Mouse (Mus musculus) frontal cortex, adult (tissue): Measurements from ENCODE around the gene Aars2.

Experiments used
- ATAC-seq: cut with Nextera tagmentation; 2 replicates; pipeline ENCODE4 v1.9.2; 2017; ENCODE audit warnings: mild to moderate bottlenecking, moderate library complexity, mixed read lengths; ENCODE audit not compliant: low TSS enrichment

Gene Aars2

DNA sequence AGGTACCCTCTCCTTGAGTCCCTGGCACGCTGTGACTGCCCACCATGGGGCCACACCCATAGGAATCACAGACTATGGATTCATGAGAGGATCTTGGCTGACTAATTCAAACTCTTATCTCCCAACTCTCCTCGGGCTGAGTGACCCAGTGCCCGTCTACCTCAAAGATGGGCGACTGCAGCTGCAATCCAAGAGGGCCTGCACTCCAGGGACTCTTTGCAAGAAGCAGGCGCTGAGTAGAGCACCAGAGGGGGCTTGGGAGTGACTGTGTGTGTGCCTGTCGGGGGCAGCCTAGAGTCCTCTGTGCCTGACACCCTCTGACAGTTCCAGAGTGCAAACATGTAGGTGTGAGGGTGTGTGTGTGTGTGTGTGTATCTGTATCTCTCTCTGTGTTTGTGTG lies 35.5 kb downstream of the Aars2 start:
- no peak for ATAC-seq

GRCm38 (mm10) chr17:45542705-45543104 lies 36.1 kb downstream of the Aars2 start:
- ATAC-seq, result no peak

DNA sequence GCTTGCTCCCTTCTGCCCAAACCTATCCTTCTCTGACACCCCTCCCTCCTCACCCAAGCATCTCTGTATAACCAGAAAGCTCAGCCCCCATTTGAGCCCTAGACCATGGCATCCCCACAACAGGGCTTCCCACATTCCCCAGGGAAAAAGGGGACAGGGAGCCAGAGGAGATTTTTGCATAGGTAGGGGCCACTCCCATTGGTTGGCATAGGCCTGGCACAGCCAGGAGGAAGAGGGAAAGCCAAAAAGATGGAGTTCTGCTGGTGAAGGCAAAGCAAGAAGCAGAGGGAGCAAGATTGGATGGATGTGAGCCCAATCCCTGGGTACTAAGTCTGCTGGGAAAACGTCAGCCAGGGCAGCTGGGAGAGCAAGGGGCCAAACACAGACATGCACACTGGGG lies 36.5 kb downstream of the Aars2 start:
- ATAC-seq, result no peak

DNA sequence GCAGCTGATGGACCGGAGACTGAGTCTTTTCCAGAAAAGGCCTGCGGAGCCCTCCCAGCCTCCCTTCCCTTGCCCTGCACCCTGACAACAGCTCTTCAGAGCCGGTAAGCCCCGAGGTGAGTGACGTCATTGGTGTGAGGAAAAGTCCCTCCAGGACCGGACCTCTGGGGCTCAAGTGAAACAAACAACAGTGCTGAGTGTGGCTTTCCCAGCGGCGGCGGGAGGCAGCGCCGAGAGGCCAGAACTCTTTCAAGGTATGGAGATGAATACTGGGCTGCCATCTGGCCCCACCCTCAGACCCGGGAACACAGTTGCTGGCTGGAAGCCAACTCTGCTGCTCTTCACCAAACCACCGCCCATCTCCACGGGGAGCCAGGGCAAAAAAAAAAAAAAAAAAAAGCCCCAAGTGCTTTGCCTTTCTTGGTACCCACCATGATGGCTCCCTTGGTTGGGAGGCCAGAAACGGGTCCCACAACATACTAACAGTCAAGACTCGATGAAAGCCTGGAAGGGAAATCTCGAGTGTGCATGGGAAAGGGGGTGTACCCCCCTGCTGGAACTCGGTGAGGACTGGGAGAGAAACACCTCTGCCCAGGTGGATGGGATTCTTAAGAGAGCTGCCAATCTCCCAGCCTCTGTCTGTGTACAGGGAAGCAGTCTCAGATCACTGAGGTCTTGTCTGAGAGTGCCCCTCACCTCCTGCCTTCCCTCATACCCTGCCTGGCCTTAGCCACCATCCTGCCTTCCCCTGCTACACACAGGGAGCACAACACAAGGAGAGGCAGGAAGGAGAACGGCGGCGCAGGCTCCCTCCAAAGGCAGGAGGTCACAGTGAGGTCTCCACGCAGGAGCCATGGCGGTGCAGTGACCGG lies 37.6 kb downstream of the Aars2 start:
- ATAC-seq, result no peak

DNA sequence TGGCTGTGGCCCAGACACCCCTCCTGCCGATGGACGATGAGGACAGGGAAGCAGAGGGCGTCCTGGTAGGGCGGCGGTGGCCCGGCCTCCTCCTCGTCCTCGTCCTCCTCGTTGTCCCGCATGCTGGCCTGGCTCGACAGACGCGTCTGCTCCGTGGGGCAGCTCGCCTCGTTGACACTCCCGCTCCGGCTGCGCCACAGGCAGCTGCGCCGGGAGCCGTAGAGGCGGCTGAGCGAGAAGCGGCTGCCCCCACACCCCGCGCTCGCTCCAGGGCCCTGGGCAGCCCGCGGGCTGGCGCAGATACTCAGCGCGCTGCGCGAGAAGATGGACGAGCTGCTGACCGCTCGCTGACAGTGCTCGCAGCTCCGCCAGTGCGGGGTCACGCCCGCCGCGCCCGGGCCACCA lies 38.2 kb downstream of the Aars2 start:
- no peak for ATAC-seq

GRCm38 (mm10) chr17:45545278-45545961 lies 38.8 kb downstream of the Aars2 start:
- ATAC-seq, result no peak

DNA sequence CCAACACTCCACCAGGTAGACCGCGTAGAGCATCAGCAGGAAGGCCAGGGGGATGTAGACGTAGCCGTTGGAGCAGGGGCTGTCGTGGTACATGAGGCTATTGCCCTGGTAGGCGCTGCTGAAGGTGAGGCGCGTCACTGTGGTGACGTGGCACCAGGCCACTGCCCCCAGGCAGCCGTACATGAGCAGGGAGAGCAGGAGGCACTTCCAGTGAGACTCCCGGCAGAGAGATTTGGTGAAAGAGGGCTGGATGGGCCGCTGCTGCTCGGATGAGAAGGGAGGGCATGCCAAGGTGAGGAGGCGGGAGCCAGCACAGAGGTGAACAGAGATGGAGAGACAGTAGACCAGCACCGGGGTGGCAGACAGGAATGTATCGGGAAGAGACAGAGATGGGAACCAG lies 40.3 kb downstream of the Aars2 start:
- ATAC-seq, result no peak

- ATAC-seq, result no peak
Observed at GRCm38 (mm10) chr17:45547461-45548190, 41.0 kb downstream of the Aars2 start.

GRCm38 (mm10) chr17:45548541-45549512 lies 42.2 kb downstream of the Aars2 start:
- no peak for ATAC-seq

DNA sequence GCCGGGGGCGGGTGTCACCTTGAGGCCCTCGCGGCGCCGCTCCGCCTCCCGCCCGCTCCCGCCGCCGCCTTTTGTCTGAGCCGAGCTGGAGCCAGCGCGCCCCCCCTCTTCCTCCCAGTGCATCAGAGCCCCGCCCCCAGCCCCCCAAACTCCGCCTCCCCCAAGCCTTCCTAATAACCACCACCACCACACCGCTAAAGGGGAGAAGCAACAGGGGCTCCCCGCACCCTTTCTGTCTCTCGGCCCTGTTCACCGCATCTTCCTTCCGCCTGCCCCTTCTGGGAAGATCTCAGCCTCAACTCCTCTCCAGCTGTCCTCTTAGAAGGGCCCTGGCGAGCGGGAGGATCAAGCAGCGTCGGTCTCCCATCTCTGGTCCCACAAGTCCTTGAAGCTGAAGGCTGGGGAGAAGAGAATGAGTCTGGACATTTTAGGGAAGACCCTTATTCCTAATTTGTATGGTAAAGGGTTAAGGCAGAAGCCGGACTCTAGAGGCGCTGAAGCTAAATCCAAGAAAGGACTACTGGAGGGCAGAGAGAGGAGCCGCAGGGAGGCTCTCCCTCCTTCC lies 43.1 kb downstream of the Aars2 start, which contains the start of gene Tmem151b:
TSS of gene Tmem151b (minus strand) at position 61 of the 565 bp plus-strand sequence.
- ATAC-seq, result peak; percentile 27

DNA sequence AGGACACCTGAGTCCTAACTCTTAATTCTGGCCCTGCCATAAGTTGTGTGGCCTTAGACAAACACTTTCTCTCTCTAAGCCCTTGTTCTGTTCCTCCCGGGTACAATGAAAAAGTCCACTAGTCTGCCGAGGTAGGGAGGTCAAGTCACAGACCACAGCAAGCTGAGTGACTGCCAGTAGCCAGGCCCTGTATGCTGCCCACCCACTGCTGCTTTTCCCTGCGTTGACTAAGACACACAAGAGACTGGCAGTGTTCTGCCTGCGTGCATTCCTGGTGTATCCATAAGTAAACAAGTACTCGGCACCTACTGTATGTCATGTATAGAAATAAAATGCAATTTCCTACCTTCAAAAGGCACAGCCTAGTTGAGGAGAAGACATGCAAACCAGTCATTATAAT lies 43.6 kb downstream of the Aars2 start:
- no peak for ATAC-seq

DNA sequence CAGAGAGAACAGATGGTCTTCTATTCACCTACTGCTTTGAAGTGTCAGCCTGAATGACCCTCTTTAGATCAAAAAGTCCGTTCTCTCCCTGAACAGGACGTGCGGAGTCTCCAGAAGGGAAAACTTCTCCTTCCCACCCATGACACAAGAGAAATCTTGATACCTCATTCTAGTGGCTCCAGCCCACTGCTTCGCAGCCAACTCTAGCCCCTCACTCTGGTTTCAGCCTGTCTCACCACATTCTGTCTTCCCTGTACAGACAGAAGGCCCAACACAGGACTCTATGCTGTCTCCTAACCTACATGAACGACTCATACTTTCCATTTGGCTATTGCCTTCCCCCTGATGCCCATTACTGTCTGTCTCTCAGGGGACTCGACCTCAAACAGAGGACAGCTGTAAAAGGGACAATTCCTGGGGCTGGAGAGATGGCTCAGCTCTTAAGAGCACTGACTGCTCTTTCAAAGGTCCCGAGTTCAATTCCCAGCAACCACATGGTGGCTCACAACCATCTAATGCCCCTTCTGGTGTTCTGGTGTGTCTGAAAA lies 44.7 kb downstream of the Aars2 start:
- ATAC-seq, result no peak

GRCm38 (mm10) chr17:45551816-45552451 lies 45.3 kb downstream of the Aars2 start:
- ATAC-seq, result peak; percentile 35

GRCm38 (mm10) chr17:45553065-45553464 lies 46.4 kb downstream of the Aars2 start:
- no peak for ATAC-seq

DNA sequence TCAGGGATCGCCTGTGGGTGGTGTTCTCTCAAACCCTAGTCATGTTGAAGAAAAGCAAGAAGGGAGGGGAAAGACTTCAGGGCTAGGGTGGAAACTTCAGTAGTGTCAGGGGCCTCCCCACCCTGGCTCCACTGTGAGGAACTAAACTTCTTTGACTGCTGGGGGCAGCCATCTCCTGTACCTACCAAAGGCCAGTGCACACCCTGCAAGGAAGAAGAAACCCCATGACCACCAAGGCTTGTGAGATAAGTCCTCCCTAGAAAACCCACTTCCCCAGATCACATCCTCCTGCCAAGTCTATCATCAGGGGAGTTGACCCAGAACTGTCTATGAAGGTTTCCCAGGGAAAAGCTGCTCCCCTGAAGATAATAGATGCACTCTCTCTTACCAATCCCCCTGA lies 47.8 kb downstream of the Aars2 start:
- ATAC-seq, result no peak

- peak; percentile 50 for ATAC-seq
Observed at GRCm38 (mm10) chr17:45555452-45556106, 48.9 kb downstream of the Aars2 start, which contains the start of gene Nfkbie. TSS of gene Nfkbie (plus strand) at chr17:45555703.

DNA sequence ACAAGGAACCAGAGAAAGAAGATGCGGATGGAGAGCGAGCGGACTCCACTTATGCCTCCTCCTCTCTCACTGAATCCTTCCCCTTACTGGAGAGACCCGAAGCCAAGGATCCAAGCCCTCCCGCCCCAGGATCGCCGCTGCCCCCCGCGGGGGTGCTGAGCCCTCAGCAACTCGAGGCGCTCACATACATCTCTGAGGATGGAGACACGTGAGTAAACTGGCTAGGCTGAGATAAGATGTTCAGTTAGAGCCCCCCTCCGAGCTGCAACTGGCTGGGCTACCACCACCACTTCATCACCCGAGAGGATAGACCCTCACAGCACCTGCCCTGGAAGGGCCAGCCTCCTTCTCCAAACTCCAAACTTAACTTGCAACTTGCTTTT lies 49.5 kb downstream of the Aars2 start:
- no peak for ATAC-seq

GRCm38 (mm10) chr17:45556514-45557245 lies 50.0 kb downstream of the Aars2 start:
- no peak for ATAC-seq
